Mouse (Mus musculus): Measurements from ENCODE around the gene Zfp984. TPM values are rescaled to one million over a fixed set of nuclear protein-coding genes. Genes with fewer than 3 reads are reported as not detected.
"Not testable (repeated sequence)": the region's sequence is repeated elsewhere in the genome, so short reads cannot be mapped to it uniquely, and the experiment has no call there.

Zfp984 gene
- total RNA-seq (2022): 1 to 10 TPM in 2 of 4 experiments, under 1 TPM in 2; 0.70 to 1.4 (median 0.89) TPM

DNA sequence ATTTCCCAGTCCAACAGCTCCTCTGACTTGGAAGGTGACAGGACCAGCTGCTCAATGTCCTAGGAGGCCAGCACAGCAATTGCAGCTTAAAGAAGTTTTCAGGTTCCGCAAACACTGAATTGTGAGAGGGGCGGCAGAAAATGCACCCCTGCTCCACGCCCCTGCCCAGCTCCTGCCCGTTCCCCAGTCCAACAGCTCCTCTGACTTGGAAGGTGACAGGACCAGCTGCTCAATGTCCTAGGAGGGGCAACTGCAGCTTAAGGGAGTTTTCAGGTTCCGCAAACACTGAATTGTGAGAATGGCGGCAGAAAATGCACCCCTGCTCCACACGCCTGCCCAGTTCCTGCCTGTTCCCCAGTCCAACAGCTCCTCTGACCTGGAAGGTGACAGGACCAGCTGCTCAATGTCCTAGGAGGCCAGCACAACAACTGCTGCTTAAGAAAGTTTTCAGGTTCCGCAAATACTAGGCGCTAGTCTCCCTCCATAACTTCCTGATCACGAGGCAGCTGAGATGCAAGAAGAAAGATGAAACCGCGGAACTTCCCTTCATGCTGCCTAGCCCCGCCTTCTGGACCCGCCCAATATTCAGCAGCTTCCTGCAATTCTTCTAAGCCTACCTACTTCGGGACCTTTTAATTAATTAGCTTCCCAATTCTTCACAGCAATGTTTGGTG, at the start of gene Zfp984:
Zfp984 (minus strand) TSS at position 497 of the 674 bp plus-strand sequence.
- DNase-seq (ENCODE audit: low spot score in 2 of 2): not testable (repeated sequence)

DNA sequence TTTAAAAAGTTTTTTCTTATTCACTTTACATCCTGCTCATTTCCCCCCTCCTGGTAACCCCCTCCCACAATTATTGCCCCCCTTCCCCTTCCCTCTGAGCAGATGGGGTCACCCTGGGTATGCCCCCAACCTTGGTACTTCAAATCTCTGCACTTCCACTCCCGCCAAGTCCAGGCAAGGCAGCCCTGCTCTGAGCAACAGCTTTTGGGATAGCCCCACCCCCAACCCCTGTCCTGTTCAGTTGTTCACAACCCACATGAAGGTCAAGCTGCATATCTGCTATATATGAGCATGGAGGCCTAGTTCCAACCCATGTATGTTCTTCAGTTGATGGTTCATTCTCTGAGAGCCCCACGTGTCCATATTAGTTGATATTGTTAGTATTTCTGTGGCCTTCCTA, 41.2 kb upstream of the Zfp984 start:
- DNase-seq (ENCODE audit: low spot score in 2 of 2): no peak

GRCm38 (mm10) chr4:147848584-147848991, 39.0 kb upstream of the Zfp984 start:
- DNase-seq (ENCODE audit: low spot score in 2 of 2): no peak

GRCm38 (mm10) chr4:147847614-147848583, 38.3 kb upstream of the Zfp984 start, which contains the start of gene Zfp933:
TSS of gene Zfp933 (minus strand) at chr4:147848366.
- DNase-seq (ENCODE audit: low spot score in 2 of 2): peak; percentile 29 to 50

DNA sequence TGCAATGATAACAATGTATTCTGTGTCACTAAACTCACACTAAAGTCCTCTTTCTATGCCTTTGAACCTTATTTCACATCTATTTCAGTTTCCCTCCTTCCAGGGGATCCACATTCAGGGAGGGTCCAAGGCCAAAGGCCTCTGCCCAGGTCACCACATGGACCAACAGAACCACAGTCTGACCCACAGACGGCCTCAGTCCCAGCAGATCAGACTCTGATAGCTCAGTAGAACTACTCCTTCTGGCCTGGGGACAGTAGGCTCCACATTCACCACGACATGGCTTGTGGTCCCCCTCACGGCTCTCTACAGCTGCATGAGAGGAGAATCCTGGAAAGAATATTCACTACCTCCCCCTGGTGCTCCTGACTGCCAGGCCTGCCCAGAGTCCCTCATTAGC, 33.3 kb upstream of the Zfp984 start:
- no peak for DNase-seq (ENCODE audit: low spot score in 2 of 2)

GRCm38 (mm10) chr4:147839282-147839681, 29.7 kb upstream of the Zfp984 start:
- DNase-seq (ENCODE audit: low spot score in 2 of 2): not testable (repeated sequence)

- DNase-seq (ENCODE audit: low spot score in 2 of 2): no peak
These were observed 14.8 kb upstream of the Zfp984 start for GRCm38 (mm10) chr4:147824389-147824788.

GRCm38 (mm10) chr4:147821414-147821813, 11.8 kb upstream of the Zfp984 start:
- DNase-seq (ENCODE audit: low spot score in 2 of 2): not testable (repeated sequence)

DNA sequence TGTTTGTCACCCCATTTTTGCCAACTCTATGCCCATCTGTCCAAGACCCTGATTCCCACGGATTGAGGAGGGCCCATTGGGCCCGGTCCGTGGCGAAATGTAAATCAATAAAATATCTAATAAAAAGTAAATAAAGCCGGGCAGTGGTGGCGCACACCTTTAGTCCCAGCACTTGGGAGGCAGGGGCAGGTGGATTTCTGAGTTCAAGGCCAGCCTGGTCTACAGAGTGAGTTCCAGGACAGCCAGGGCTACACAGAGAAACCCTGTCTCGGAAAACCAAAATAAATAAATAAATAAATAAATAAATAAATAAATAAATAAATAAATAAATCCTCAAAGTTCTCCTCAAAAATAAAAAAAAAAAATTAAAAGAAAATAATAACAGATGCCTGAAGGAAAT, 10.1 kb upstream of the Zfp984 start:
- not testable (repeated sequence) for DNase-seq (ENCODE audit: low spot score in 2 of 2)

- no peak for DNase-seq (ENCODE audit: low spot score in 2 of 2)
These were observed 5.1 kb upstream of the Zfp984 start for GRCm38 (mm10) chr4:147814592-147815167.

DNA sequence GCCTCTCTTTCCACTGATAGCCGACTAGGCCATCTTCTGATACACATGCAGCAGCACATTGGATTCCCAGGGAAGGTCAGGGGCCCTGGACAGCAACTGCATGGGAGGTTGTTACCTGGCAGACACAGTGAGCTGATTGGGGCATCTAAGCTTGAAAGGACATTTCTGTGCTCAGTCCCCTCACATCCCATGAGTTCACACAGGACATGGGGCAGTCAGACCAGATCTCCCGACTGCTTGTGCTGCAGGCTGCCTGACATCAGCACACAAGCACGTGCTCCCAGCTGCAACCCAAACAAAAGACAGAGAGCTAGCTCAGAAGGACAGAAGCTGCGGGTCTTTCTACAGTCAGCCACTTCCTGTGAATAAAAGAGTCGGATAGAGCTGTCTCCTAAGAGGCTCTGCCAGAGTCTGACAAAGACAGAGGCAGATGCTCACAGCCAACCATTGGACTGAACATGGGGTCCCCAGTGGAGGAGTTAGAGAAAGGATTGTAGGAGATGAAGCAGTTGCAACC, 3.7 kb upstream of the Zfp984 start:
- DNase-seq (ENCODE audit: low spot score in 2 of 2): no peak

- not testable (repeated sequence) for DNase-seq (ENCODE audit: low spot score in 2 of 2)
These were observed 347 bp upstream of the Zfp984 start for GRCm38 (mm10) chr4:147809966-147810304.

DNA sequence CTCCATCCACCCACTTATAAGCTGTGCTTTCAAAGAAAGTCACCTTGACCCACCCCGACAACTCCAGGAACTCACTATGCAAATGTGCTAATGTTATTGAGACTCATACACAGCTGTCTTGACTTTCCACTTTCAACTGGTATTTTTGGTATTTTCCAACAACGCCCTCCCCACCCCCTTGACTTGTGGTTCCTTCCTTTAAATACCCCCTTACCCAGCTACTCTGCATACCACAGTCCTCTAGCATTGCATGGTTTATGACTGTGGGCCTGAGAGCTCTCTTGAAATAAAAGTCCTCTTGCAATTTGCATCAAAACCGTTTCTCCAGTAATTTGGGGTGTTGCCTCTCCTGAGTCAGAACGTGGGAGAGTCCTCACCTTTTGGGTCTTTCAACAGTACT, 1.1 kb downstream of the Zfp984 start:
- DNase-seq (ENCODE audit: low spot score in 2 of 2): not testable (repeated sequence)

- not testable (repeated sequence) for DNase-seq (ENCODE audit: low spot score in 2 of 2)
These were observed 14.3 kb downstream of the Zfp984 start for GRCm38 (mm10) chr4:147795308-147795707.

- not testable (repeated sequence) for DNase-seq (ENCODE audit: low spot score in 2 of 2)
These were observed 15.4 kb downstream of the Zfp984 start for GRCm38 (mm10) chr4:147794026-147794665.

DNA sequence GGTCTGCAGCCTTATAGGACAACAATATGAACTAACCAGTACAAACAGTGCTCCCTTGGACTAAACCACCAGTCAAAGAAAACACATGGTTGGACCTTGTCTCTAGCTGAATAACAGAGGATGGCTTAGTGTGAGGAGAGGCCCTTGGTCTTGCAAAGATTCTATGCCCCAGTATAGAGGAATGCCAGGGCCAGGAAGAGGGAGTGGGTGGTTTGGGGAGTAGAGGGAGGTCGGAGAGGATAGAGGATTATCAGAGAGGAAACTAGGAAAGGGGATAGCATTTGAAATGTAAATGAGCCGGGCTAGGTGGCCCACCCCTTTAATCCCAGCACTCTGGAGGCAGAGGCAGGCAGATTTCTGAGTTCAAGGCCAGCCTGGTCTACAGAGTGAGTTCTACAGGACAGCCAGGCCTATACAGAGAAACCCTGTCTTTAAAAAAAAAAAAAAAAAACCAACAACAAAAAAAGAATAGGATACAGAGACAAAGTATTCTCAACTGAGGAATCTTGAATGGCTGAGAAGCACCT, 16.1 kb downstream of the Zfp984 start:
- not testable (repeated sequence) for DNase-seq (ENCODE audit: low spot score in 2 of 2)

GRCm38 (mm10) chr4:147791729-147792128, 17.9 kb downstream of the Zfp984 start:
- DNase-seq (ENCODE audit: low spot score in 2 of 2): not testable (repeated sequence)

DNA sequence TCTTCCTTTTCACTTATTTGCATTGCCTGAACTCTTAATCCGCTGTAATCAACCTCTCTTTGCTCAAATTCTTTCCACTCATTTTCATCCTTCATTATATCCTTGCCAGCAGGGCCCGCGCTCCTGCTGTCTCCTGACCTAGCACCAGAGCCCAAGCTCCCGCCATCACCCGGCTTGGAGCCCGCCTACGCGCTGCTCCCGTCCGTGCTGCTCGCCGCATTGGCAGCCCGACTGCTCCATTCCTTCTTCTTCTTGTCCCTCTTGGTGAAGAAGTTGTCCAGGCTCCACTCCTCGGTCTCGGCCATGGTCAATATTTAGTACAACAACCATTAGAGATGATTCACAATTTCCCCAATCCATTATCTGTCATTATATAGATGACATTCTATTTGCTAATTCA, 63.3 kb downstream of the Zfp984 start:
- DNase-seq (ENCODE audit: low spot score in 2 of 2): not testable (repeated sequence)

- not testable (repeated sequence) for DNase-seq (ENCODE audit: low spot score in 2 of 2)
These were observed 70.8 kb downstream of the Zfp984 start for GRCm38 (mm10) chr4:147738636-147739369.
